Mouse (Mus musculus) kidney, postnatal 25 days (tissue): ENCODE data around the gene Slc12a5.

Source experiments
- DNase-seq, 2 experiments: peaks; one replicate each; pipeline ENCODE4 v3.0.0; 2021; ENCODE audit warnings: mixed read lengths in 2 of 2

The Slc12a5 gene

GRCm38 (mm10) chr2:164947930-164948329 is 12.7 kb upstream of the Slc12a5 start:
- DNase-seq: no peak

GRCm38 (mm10) chr2:164948962-164949361 is 11.6 kb upstream of the Slc12a5 start:
- DNase-seq: no peak

- peak in 1 of 2 experiments; percentile 29 for DNase-seq
These were observed 10.1 kb upstream of the Slc12a5 start for GRCm38 (mm10) chr2:164950501-164950900.

GRCm38 (mm10) chr2:164951745-164952144 is 8.9 kb upstream of the Slc12a5 start:
- peak in 1 of 2 experiments; percentile 10 for DNase-seq

GRCm38 (mm10) chr2:164952448-164952847 is 8.2 kb upstream of the Slc12a5 start:
- DNase-seq: no peak

- peak; percentile 80 for DNase-seq
These were observed 7.4 kb upstream of the Slc12a5 start for GRCm38 (mm10) chr2:164953224-164953623.

- no peak for DNase-seq
These were observed 4.9 kb upstream of the Slc12a5 start for GRCm38 (mm10) chr2:164955725-164956124.

GRCm38 (mm10) chr2:164956195-164956594 is 4.4 kb upstream of the Slc12a5 start:
- DNase-seq: no peak

GRCm38 (mm10) chr2:164957548-164958315 is 2.9 kb upstream of the Slc12a5 start:
- DNase-seq: no peak

GRCm38 (mm10) chr2:164961506-164962182 is 1.0 kb downstream of the Slc12a5 start:
- DNase-seq: peak; percentile 71 to 82

GRCm38 (mm10) chr2:164962183-164962580 is 1.6 kb downstream of the Slc12a5 start:
- no peak for DNase-seq

- no peak for DNase-seq
These were observed 3.8 kb downstream of the Slc12a5 start for GRCm38 (mm10) chr2:164964242-164964894.

GRCm38 (mm10) chr2:164964981-164965380 is 4.4 kb downstream of the Slc12a5 start:
- DNase-seq: no peak

- DNase-seq: peak in 1 of 2 experiments; percentile 66
These were observed 5.8 kb downstream of the Slc12a5 start for GRCm38 (mm10) chr2:164966381-164966780.

- no peak for DNase-seq
These were observed 6.6 kb downstream of the Slc12a5 start for GRCm38 (mm10) chr2:164967193-164967592.

GRCm38 (mm10) chr2:164967761-164968440 is 7.3 kb downstream of the Slc12a5 start:
- no peak for DNase-seq

- DNase-seq: peak; percentile 76 to 77
These were observed 7.8 kb downstream of the Slc12a5 start for GRCm38 (mm10) chr2:164968451-164968851.

GRCm38 (mm10) chr2:164969348-164969781 is 8.8 kb downstream of the Slc12a5 start:
- no peak for DNase-seq

GRCm38 (mm10) chr2:164970631-164971196 is 10.1 kb downstream of the Slc12a5 start:
- DNase-seq: no peak

- no peak for DNase-seq
These were observed 12.0 kb downstream of the Slc12a5 start for GRCm38 (mm10) chr2:164972646-164973045.

GRCm38 (mm10) chr2:164975611-164976010 is 15.0 kb downstream of the Slc12a5 start:
- DNase-seq: no peak

- DNase-seq: peak; percentile 64 to 82
These were observed 19.1 kb downstream of the Slc12a5 start for GRCm38 (mm10) chr2:164979749-164980148.

- DNase-seq: no peak
These were observed 25.4 kb downstream of the Slc12a5 start for GRCm38 (mm10) chr2:164985962-164986361.
